Mouse (Mus musculus): ENCODE results near the gene Lmbr1.

DNA sequence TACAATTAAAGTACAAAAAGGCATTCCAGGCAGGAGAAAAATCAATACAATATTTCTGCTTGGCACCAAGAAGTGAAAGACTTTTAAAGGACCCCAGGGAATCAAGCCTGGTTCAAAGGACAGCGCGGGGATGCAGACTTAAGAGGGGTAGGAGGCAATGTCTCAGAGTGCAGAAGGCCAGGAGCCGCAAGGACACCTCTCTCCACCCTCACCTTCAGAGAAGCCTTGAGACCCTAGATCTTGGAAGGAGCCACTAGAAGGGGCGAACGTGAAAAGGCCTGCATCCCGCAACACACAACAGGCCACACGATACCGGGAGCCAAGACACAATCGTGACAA is 183.0 kb downstream of the Lmbr1 start:
- TF ChIP-seq POLR2A (IDR thresholded peaks at IDR 0.05; ENCODE audit: borderline replicate concordance, extremely low read depth, insufficient read depth, insufficient read length, poor library complexity, severe bottlenecking) = no peak
- no peak for TF ChIP-seq CTCF (IDR thresholded peaks at IDR 0.05; ENCODE audit: borderline replicate concordance, extremely low read depth, insufficient read depth, insufficient read length)

All from brain, embryonic 14.5 days (tissue).